ENCODE assay signal across 10 mouse cellular contexts in the genomic region with DNA sequence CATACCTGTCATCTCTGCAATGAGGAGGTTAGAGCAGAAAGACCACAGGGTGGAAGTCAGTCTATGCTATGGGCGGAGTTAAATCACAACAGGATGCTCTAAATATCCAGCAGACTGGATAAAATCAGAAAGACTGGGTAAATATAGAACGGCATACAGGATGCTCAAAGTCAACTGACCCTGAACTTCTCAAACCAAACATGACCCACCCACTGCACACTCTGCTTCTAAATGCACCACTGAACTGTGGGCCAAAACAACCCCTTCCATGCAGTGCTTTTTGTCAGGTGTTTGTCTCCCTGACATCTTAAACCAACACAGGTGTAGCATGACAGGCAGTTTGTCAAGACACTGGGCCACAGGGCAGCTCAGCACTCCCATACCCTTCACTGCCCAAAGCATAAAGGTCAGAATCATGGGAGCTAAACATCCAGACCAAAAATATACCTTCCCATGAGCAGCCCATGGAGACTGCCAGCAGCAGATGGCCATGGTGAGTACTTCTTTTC.
A peak's percentile ranks its signal among the peaks of the same experiment; 100 is the strongest.
DNase-seq lines count a peak whose midpoint lies in the region; ATAC-seq lines count a peak whose summit lies in the region.
"Had no signal": no experiment of that assay in that cellular context is flagged by ENCODE, and none has a peak within 500 bp of the region (broad histone marks: within the 10 kb centered on the region; RNA-seq: fewer than 3 reads in every experiment).

No protein-coding gene starts in this region.

- peak overlapping the region; percentile 12; the same call in 1 of the 2 replicates for H3K27ac ChIP-seq in heart, embryonic 15.5 days

- no peaks in the 10 kb centered on the region for H3K27me3 ChIP-seq in heart, embryonic 15.5 days
- no peaks in the 10 kb centered on the region for H3K27me3 ChIP-seq in megakaryocyte, embryonic 14.5 days (replicated peaks)

- peaks cover 38% of the 10 kb centered on the region for H3K4me1 ChIP-seq in heart, embryonic 15.5 days (replicated peaks)
- H3K4me1 ChIP-seq in megakaryocyte, embryonic 14.5 days, result peaks cover 100% of the 10 kb centered on the region

- DNase-seq in heart, adult 18-20 months, result no peak
- peak; percentile 58 to 68 for DNase-seq in cerebellum, postnatal 25 days
- no peak for DNase-seq in ovary, postnatal 10 days (ENCODE audit: low spot score)
- DNase-seq in urinary bladder, postnatal 14 days (ENCODE audit: low spot score), result no peak
- DNase-seq: adrenal gland, postnatal 25 days; heart, postnatal 36 days had no signal

- no peak overlapping the region for H3K4me2 ChIP-seq in heart, embryonic 15.5 days

- WGBS in heart, embryonic 15.5 days, result 62% methylated on average over 2 of the region's 2 CpGs

- ATAC-seq in heart, embryonic 15.5 days (replicated peaks; ENCODE audit: insufficient number of reproducible peaks, insufficient read depth, low FRiP score, low read depth), result no peak
- no peak for ATAC-seq in megakaryocyte, adult 5-6 weeks (ENCODE audit: poor library complexity, severe bottlenecking)
- ATAC-seq in neutrophil, adult 5-6 weeks (ENCODE audit: extremely low read depth, insufficient number of reproducible peaks, low FRiP score, poor library complexity, severe bottlenecking), result peak; percentile 74

- no peak overlapping the region for H3K4me3 ChIP-seq in heart, embryonic 15.5 days
- peak overlapping the region; percentile 80 for H3K4me3 ChIP-seq in megakaryocyte, embryonic 14.5 days (replicated peaks)

- no peak overlapping the region for H3K9ac ChIP-seq in heart, embryonic 15.5 days

- no peaks in the 10 kb centered on the region for H3K9me3 ChIP-seq in heart, embryonic 15.5 days (replicated peaks)
- H3K9me3 ChIP-seq in megakaryocyte, embryonic 14.5 days, result no peaks in the 10 kb centered on the region

- no peaks in the 10 kb centered on the region for H3K36me3 ChIP-seq in heart, embryonic 15.5 days
- peaks cover 32% of the 10 kb centered on the region for H3K36me3 ChIP-seq in megakaryocyte, embryonic 14.5 days (replicated peaks; ENCODE audit: low read length)

Comparison
In these comparisons a context has a peak if more than half of its experiments do, and no peak if none do; other contexts are left out.
1. DNase-seq: peak in cerebellum, postnatal 25 days (2 of 2); none in heart, adult 18-20 months (0 of 2), ovary, postnatal 10 days (single experiment) and urinary bladder, postnatal 14 days (single experiment).